Mouse (Mus musculus): Measurements from ENCODE around the gene Zfp423. TPM values are rescaled to one million over a fixed set of nuclear protein-coding genes. Genes with fewer than 3 reads are reported as not detected.

Gene Zfp423
- polyA plus RNA-seq, 1 experiment from 2014 or later, result 18.1 TPM

- 57% methylated on average over 11 of the region's 11 CpGs for WGBS
- DNase-seq, result no peak
- Histone ChIP-seq H3K4me1 (ENCODE audit: insufficient read depth) (no peaks in the 10 kb centered on the region), H3K27ac (ENCODE audit: low read depth) (no peak overlapping the region), H3K4me2 (no peak overlapping the region), H3K4me3 (ENCODE audit: low read depth, low read length) (no peak overlapping the region), H3K27me3 (ENCODE audit: insufficient read depth, low read length) (no peaks in the 10 kb centered on the region), H3K9me3 (ENCODE audit: low read depth, low read length) (no peaks in the 10 kb centered on the region), H3K9ac (no peak overlapping the region), H3K36me3 (ENCODE audit: insufficient read depth) (no peaks in the 10 kb centered on the region)
- TF ChIP-seq CTCF (IDR thresholded peaks at IDR 0.05; ENCODE audit: low read depth), result no peak
- ATAC-seq (ENCODE audit: insufficient read depth), result no peak
These were observed 323.1 kb downstream of the Zfp423 start for GRCm38 (mm10) chr8:87636226-87636742.

GRCm38 (mm10) chr8:87631776-87632175 is 327.6 kb downstream of the Zfp423 start:
- no peak overlapping the region for H3K27ac ChIP-seq (ENCODE audit: low read depth)
- no peaks in the 10 kb centered on the region for H3K9me3 ChIP-seq (ENCODE audit: low read depth, low read length)
- no peak for TF ChIP-seq CTCF (IDR thresholded peaks at IDR 0.05; ENCODE audit: low read depth)
- no peaks in the 10 kb centered on the region for H3K27me3 ChIP-seq (ENCODE audit: insufficient read depth, low read length)
- ATAC-seq (ENCODE audit: insufficient read depth), result no peak
- H3K4me2 ChIP-seq, result no peak overlapping the region
- no peak overlapping the region for H3K4me3 ChIP-seq (ENCODE audit: low read depth, low read length)
- H3K4me1 ChIP-seq (ENCODE audit: insufficient read depth), result no peaks in the 10 kb centered on the region
- 60% methylated on average over 7 of the region's 7 CpGs for WGBS
- DNase-seq, result no peak
- no peak overlapping the region for H3K9ac ChIP-seq
- no peaks in the 10 kb centered on the region for H3K36me3 ChIP-seq (ENCODE audit: insufficient read depth)

GRCm38 (mm10) chr8:87629656-87630055 is 329.7 kb downstream of the Zfp423 start:
- ATAC-seq (ENCODE audit: insufficient read depth), result no peak
- Histone ChIP-seq H3K4me1 (ENCODE audit: insufficient read depth) (no peaks in the 10 kb centered on the region), H3K9ac (no peak overlapping the region), H3K36me3 (ENCODE audit: insufficient read depth) (no peaks in the 10 kb centered on the region), H3K9me3 (ENCODE audit: low read depth, low read length) (no peaks in the 10 kb centered on the region), H3K4me3 (ENCODE audit: low read depth, low read length) (no peak overlapping the region), H3K27ac (ENCODE audit: low read depth) (no peak overlapping the region), H3K27me3 (ENCODE audit: insufficient read depth, low read length) (no peaks in the 10 kb centered on the region), H3K4me2 (no peak overlapping the region)
- TF ChIP-seq CTCF (IDR thresholded peaks at IDR 0.05; ENCODE audit: low read depth), result no peak
- DNase-seq, result no peak
- 33% methylated on average over 6 of the region's 6 CpGs for WGBS

- WGBS, result 76% methylated on average over 12 of the region's 12 CpGs
- DNase-seq (no peak), ATAC-seq (ENCODE audit: insufficient read depth) (no peak)
These were observed 338.2 kb downstream of the Zfp423 start for GRCm38 (mm10) chr8:87621181-87621580.

DNA sequence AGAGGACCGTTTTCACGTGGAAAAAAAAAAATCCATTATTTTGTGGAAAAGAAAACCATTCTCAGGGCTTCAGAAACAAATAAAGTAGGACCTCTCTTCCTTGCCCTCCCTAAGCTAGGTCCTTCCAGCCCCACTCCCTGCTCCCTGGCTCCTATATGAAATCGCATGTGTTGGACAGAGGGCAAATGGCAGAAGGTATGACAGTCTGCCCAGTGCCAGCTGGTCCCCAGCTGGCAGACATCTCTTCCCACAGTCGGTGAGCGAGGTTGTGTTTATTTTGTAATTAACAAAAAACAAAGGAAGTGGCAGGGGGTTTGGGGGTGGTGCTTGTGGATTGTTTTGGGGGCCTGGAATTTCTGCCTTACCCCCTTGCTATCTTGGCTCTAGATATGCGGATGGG is 339.2 kb downstream of the Zfp423 start:
- no peak for TF ChIP-seq CTCF (IDR thresholded peaks at IDR 0.05; ENCODE audit: low read depth)

More at GRCm38 (mm10) chr8:87621181-87621580, 338.2 kb downstream of the Zfp423 start:
- Histone ChIP-seq H3K4me2 (no peak overlapping the region), H3K4me1 (ENCODE audit: insufficient read depth) (no peaks in the 10 kb centered on the region), H3K9ac (no peak overlapping the region), H3K36me3 (ENCODE audit: insufficient read depth) (no peaks in the 10 kb centered on the region), H3K27ac (ENCODE audit: low read depth) (no peak overlapping the region), H3K9me3 (ENCODE audit: low read depth, low read length) (no peaks in the 10 kb centered on the region), H3K27me3 (ENCODE audit: insufficient read depth, low read length) (no peaks in the 10 kb centered on the region), H3K4me3 (ENCODE audit: low read depth, low read length) (no peak overlapping the region)
- no peak for TF ChIP-seq CTCF (IDR thresholded peaks at IDR 0.05; ENCODE audit: low read depth)

GRCm38 (mm10) chr8:87619529-87619928 is 339.9 kb downstream of the Zfp423 start:
- 73% methylated on average over 2 of the region's 2 CpGs for WGBS
- H3K9me3 ChIP-seq (ENCODE audit: low read depth, low read length), result no peaks in the 10 kb centered on the region
- no peaks in the 10 kb centered on the region for H3K27me3 ChIP-seq (ENCODE audit: insufficient read depth, low read length)
- H3K36me3 ChIP-seq (ENCODE audit: insufficient read depth), result no peaks in the 10 kb centered on the region
- no peaks in the 10 kb centered on the region for H3K4me1 ChIP-seq (ENCODE audit: insufficient read depth)
- no peak overlapping the region for H3K27ac ChIP-seq (ENCODE audit: low read depth)
- H3K4me3 ChIP-seq (ENCODE audit: low read depth, low read length), result no peak overlapping the region
- no peak overlapping the region for H3K4me2 ChIP-seq
- H3K9ac ChIP-seq, result no peak overlapping the region
- TF ChIP-seq CTCF (IDR thresholded peaks at IDR 0.05; ENCODE audit: low read depth), result no peak
- ATAC-seq (ENCODE audit: insufficient read depth) (no peak), DNase-seq (no peak)

More for the DNA sequence above, 339.2 kb downstream of the Zfp423 start:
- H3K4me3 ChIP-seq (ENCODE audit: low read depth, low read length), result no peak overlapping the region
- WGBS, result 45% methylated on average over 6 of the region's 6 CpGs
- no peaks in the 10 kb centered on the region for H3K27me3 ChIP-seq (ENCODE audit: insufficient read depth, low read length)
- no peak overlapping the region for H3K4me2 ChIP-seq
- H3K9me3 ChIP-seq (ENCODE audit: low read depth, low read length), result no peaks in the 10 kb centered on the region
- H3K36me3 ChIP-seq (ENCODE audit: insufficient read depth), result no peaks in the 10 kb centered on the region
- DNase-seq (no peak), ATAC-seq (ENCODE audit: insufficient read depth) (no peak)
- no peak overlapping the region for H3K9ac ChIP-seq
- no peaks in the 10 kb centered on the region for H3K4me1 ChIP-seq (ENCODE audit: insufficient read depth)
- no peak overlapping the region for H3K27ac ChIP-seq (ENCODE audit: low read depth)

DNA sequence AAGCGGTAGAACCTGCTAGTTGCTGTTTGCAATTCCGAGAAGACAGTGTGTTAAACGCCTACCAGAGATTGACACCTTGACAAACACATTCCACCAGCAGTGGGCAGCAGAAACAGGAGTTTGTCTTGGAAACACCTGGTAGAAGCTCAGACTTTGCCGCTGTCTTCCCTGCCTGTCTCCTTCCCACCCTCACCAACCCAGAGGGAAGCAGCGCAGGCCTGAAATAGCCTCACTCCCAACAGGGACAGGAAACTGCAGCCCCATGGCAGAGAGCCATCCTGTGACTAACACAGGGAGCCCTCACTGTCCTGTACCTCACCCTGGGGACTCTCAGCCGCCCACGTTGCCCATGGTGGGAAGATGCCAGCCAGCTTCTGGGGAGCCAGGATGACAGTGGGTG is 340.3 kb downstream of the Zfp423 start:
- peak; percentile 40 for DNase-seq
- Histone ChIP-seq H3K27ac (ENCODE audit: low read depth) (no peak overlapping the region), H3K9me3 (ENCODE audit: low read depth, low read length) (no peaks in the 10 kb centered on the region), H3K27me3 (ENCODE audit: insufficient read depth, low read length) (no peaks in the 10 kb centered on the region), H3K4me2 (no peak overlapping the region), H3K4me3 (ENCODE audit: low read depth, low read length) (no peak overlapping the region), H3K4me1 (ENCODE audit: insufficient read depth) (no peaks in the 10 kb centered on the region), H3K36me3 (ENCODE audit: insufficient read depth) (no peaks in the 10 kb centered on the region), H3K9ac (no peak overlapping the region)
- WGBS, result 35% methylated on average over 7 of the region's 7 CpGs
- peak; percentile 28; the same call in 1 of the 2 replicates for TF ChIP-seq CTCF (IDR thresholded peaks at IDR 0.05; ENCODE audit: low read depth)
- ATAC-seq (ENCODE audit: insufficient read depth), result no peak

DNA sequence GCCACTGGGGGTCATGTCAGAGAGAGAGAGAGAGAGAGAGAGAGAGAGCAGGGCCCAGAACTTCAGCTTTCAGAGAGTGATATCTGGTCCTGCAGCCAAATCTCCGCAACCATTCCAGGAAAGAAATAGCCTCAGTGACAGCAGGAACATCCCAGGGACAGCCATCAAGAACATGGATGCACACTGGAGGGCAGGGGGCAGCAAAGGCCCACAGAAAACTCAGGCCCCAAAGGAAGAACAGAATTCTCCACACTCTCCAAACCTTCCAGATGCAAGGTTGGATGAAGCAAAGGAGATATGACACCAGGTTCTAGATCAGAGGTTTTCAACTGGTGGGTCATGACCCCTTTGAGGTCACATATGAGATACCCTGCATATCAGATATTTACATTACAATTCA is 345.7 kb downstream of the Zfp423 start:
- no peaks in the 10 kb centered on the region for H3K9me3 ChIP-seq (ENCODE audit: low read depth, low read length)
- H3K9ac ChIP-seq, result no peak overlapping the region
- no peaks in the 10 kb centered on the region for H3K4me1 ChIP-seq (ENCODE audit: insufficient read depth)
- H3K27me3 ChIP-seq (ENCODE audit: insufficient read depth, low read length), result no peaks in the 10 kb centered on the region
- no peak overlapping the region for H3K4me2 ChIP-seq
- DNase-seq (peak; percentile 32), ATAC-seq (ENCODE audit: insufficient read depth) (no peak)
- TF ChIP-seq CTCF (IDR thresholded peaks at IDR 0.05; ENCODE audit: low read depth), result peak; percentile 24; the same call in 1 of the 2 replicates
- 75% methylated on average over 1 of the region's 1 CpGs for WGBS
- no peaks in the 10 kb centered on the region for H3K36me3 ChIP-seq (ENCODE audit: insufficient read depth)
- no peak overlapping the region for H3K27ac ChIP-seq (ENCODE audit: low read depth)
- H3K4me3 ChIP-seq (ENCODE audit: low read depth, low read length), result no peak overlapping the region

Other genes with a start within 250 kb of the Zfp423 start
- gene Cnep1r1, start 159.2 kb upstream of the Zfp423 start, polyA plus RNA-seq (2014; fragmentation: Nextera tagmentation; extraction: Ambion mirVana), result 33.6 and 36.0 TPM in 2 replicates
- gene Heatr3, start 178.3 kb upstream of the Zfp423 start, polyA plus RNA-seq (2014; fragmentation: Nextera tagmentation; extraction: Ambion mirVana), result 58.2 and 59.2 TPM in 2 replicates
- 14.5 and 16.1 TPM in 2 replicates for gene Tent4b, start 239.6 kb upstream of the Zfp423 start, polyA plus RNA-seq (2014; fragmentation: Nextera tagmentation; extraction: Ambion mirVana)

All from lung, embryonic 14.5 days (tissue).